ENCODE assay signal across 16 mouse cellular contexts in the genomic region with DNA sequence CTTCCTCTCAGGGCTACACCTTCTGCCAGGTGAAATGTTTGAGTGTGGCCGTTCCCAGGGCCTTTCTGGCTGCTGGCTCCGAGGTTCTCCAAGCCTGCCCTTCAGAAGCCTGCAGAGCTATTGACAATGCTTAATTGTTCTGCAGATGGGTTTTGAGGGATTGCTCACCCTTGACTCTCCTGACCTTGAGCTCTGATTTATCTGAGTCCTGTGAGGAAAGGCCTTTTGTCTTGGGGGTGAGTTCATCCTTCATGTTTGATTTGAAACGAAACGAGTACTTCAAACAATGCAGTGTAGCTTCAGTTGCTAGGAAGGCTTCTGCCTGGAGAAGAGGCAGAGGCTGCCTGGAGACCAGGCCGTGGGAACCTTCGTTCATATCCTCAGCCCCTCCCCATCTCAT. TPM values are rescaled to one million over a fixed set of nuclear protein-coding genes. Genes with fewer than 3 reads are reported as not detected.
"Had no signal": no experiment of that assay in that cellular context is flagged by ENCODE, and none has a peak within 500 bp of the region (broad histone marks: within the 10 kb centered on the region; RNA-seq: fewer than 3 reads in every experiment).

No protein-coding gene starts in this region.

- H3K27ac ChIP-seq: limb, embryonic 12.5 days; liver, embryonic 13.5 days; lung, embryonic 15.5 days; macrophage; neural tube, embryonic 13.5 days; stomach, embryonic 15.5 days had no signal

- DNase-seq: kidney, postnatal 25 days; layer of hippocampus, adult 9-11 months; layer of hippocampus, postnatal 36 days; liver; liver, embryonic 13.5 days; liver, postnatal 0 days; lung, postnatal 14 days; right cerebral cortex, postnatal 14 days; thymus, adult 2 months; thymus, postnatal 25 days had no signal

- H3K4me1 ChIP-seq: limb, embryonic 12.5 days; liver, embryonic 13.5 days; lung, embryonic 15.5 days; neural tube, embryonic 13.5 days; stomach, embryonic 15.5 days had no signal

- H3K27me3 ChIP-seq: limb, embryonic 12.5 days; liver, embryonic 13.5 days; lung, embryonic 15.5 days; neural tube, embryonic 13.5 days; stomach, embryonic 15.5 days had no signal

- H3K9ac ChIP-seq: limb, embryonic 12.5 days; liver, embryonic 13.5 days; liver, postnatal 0 days; lung, embryonic 15.5 days; neural tube, embryonic 13.5 days; stomach, embryonic 15.5 days had no signal

- H3K36me3 ChIP-seq: limb, embryonic 12.5 days; liver, embryonic 13.5 days; lung, embryonic 15.5 days; neural tube, embryonic 13.5 days; stomach, embryonic 15.5 days had no signal

- H3K4me3 ChIP-seq: limb, embryonic 12.5 days; liver, embryonic 13.5 days; lung, embryonic 15.5 days; megakaryocyte, embryonic 14.5 days; neural tube, embryonic 13.5 days; stomach, embryonic 15.5 days had no signal

RNA-seq across cellular contexts. Expression of a gene that starts 10.8 kb away (rescaled TPM):
- polyA plus RNA-seq: liver, postnatal 0 days; macrophage had no signal
